ENCODE assay signal across 9 mouse cellular contexts in the genomic region with DNA sequence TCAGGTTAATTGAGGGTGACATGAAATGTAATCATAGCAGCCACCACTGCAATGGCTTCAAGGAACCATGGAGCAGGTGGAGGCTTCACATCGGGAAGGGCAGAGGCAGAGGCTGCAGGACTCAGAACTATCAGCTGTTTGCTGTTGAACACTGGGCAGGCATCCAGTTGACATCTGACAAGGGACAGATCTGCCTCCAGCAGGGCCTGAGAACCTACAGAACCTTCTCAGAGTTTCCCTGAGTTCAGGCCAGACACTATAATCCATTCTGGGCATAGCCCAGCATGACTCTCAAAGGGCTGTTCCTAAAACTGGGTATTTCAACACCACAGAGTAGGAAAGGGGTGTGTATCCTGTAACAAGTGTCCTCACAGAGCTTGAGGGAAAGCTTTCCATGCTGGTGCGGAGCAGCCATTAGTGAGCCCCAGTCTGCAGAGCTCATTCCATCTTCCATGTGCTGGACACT. TPM values are rescaled to one million over a fixed set of nuclear protein-coding genes. Genes with fewer than 3 reads are reported as not detected.
DNase-seq lines count a peak whose midpoint lies in the region; ATAC-seq and TF ChIP-seq lines count a peak whose summit lies in the region.
"Had no signal": no experiment of that assay in that cellular context is flagged by ENCODE, and none has a peak within 500 bp of the region (broad histone marks: within the 10 kb centered on the region; RNA-seq: fewer than 3 reads in every experiment).

No protein-coding gene starts in this region.

- H3K9me3 ChIP-seq in liver, postnatal 0 days (ENCODE audit: low read length): no peaks in the 10 kb centered on the region
- no peaks in the 10 kb centered on the region for H3K9me3 ChIP-seq in stomach, embryonic 15.5 days
- H3K9me3 ChIP-seq in liver, embryonic 12.5 days (replicated peaks): no peaks in the 10 kb centered on the region
- no peaks in the 10 kb centered on the region for H3K9me3 ChIP-seq in forebrain, postnatal 0 days (ENCODE audit: low read length)
- H3K9me3 ChIP-seq: lung, embryonic 15.5 days had no signal

- H3K4me2 ChIP-seq in liver, postnatal 0 days (ENCODE audit: low read depth, low read length): no peak overlapping the region
- H3K4me2 ChIP-seq in stomach, embryonic 15.5 days: no peak overlapping the region
- no peak overlapping the region for H3K4me2 ChIP-seq in liver, embryonic 12.5 days
- H3K4me2 ChIP-seq in forebrain, postnatal 0 days (ENCODE audit: low read depth): no peak overlapping the region
- H3K4me2 ChIP-seq: lung, embryonic 15.5 days had no signal

- H3K9ac ChIP-seq in liver, adult 2 months (ENCODE audit: low read depth, low read length): no peak overlapping the region
- no peak overlapping the region for H3K9ac ChIP-seq in liver, postnatal 0 days (replicated peaks)
- no peak overlapping the region for H3K9ac ChIP-seq in stomach, embryonic 15.5 days
- no peak overlapping the region for H3K9ac ChIP-seq in liver, embryonic 12.5 days
- no peak overlapping the region for H3K9ac ChIP-seq in forebrain, postnatal 0 days
- H3K9ac ChIP-seq: lung, embryonic 15.5 days had no signal

- H3K4me3 ChIP-seq in liver, adult 2 months (ENCODE audit: insufficient read depth, low read depth, low read length): no peak overlapping the region
- H3K4me3 ChIP-seq in liver, postnatal 0 days (ENCODE audit: low read depth, low read length): no peak overlapping the region
- H3K4me3 ChIP-seq in stomach, embryonic 15.5 days (replicated peaks): no peak overlapping the region
- H3K4me3 ChIP-seq in liver, embryonic 12.5 days: no peak overlapping the region
- H3K4me3 ChIP-seq in forebrain, postnatal 0 days (ENCODE audit: low read depth, low read length): no peak overlapping the region
- H3K4me3 ChIP-seq: lung, embryonic 15.5 days had no signal

- no peak for TF ChIP-seq POLR2A in liver, adult 2 months (IDR thresholded peaks at IDR 0.05; ENCODE audit: extremely low read depth, insufficient read depth, low read length)

- H3K27ac ChIP-seq in liver, adult 2 months (replicated peaks; ENCODE audit: insufficient read depth, low read depth, low read length): no peak overlapping the region
- H3K27ac ChIP-seq in liver, postnatal 0 days (ENCODE audit: low read depth): no peak overlapping the region
- no peak overlapping the region for H3K27ac ChIP-seq in stomach, embryonic 15.5 days
- H3K27ac ChIP-seq in liver, embryonic 12.5 days: no peak overlapping the region
- no peak overlapping the region for H3K27ac ChIP-seq in forebrain, postnatal 0 days (ENCODE audit: low read depth, low read length)
- H3K27ac ChIP-seq: lung, embryonic 15.5 days had no signal

- no peaks in the 10 kb centered on the region for H3K36me3 ChIP-seq in liver, adult 2 months (ENCODE audit: control insufficient read depth, insufficient read depth, low read length)
- H3K36me3 ChIP-seq in liver, postnatal 0 days (replicated peaks; ENCODE audit: insufficient read depth, low read length): no peaks in the 10 kb centered on the region
- H3K36me3 ChIP-seq in stomach, embryonic 15.5 days: no peaks in the 10 kb centered on the region
- no peaks in the 10 kb centered on the region for H3K36me3 ChIP-seq in liver, embryonic 12.5 days
- H3K36me3 ChIP-seq in forebrain, postnatal 0 days (ENCODE audit: insufficient read depth): no peaks in the 10 kb centered on the region
- H3K36me3 ChIP-seq: lung, embryonic 15.5 days had no signal

- no peak for TF ChIP-seq EP300 in liver, postnatal 0 days (IDR thresholded peaks at IDR 0.05; ENCODE audit: low read depth)

- intact Hi-C loops in heart, postnatal 14 days (cut with DNase I): no loop called here

- no peak for TF ChIP-seq CTCF in liver, adult 2 months (IDR thresholded peaks at IDR 0.05; ENCODE audit: low read depth, low read length)
- no peak for TF ChIP-seq CTCF in liver, postnatal 0 days (IDR thresholded peaks at IDR 0.05; ENCODE audit: low read depth)
- TF ChIP-seq CTCF in forebrain, postnatal 0 days (IDR thresholded peaks at IDR 0.05; ENCODE audit: low read depth): no peak

- H3K4me1 ChIP-seq in liver, adult 2 months (ENCODE audit: control insufficient read depth, insufficient read depth, low read length): no peaks in the 10 kb centered on the region
- no peaks in the 10 kb centered on the region for H3K4me1 ChIP-seq in liver, postnatal 0 days (ENCODE audit: insufficient read depth)
- H3K4me1 ChIP-seq in stomach, embryonic 15.5 days: no peaks in the 10 kb centered on the region
- H3K4me1 ChIP-seq in liver, embryonic 12.5 days: no peaks in the 10 kb centered on the region
- no peaks in the 10 kb centered on the region for H3K4me1 ChIP-seq in forebrain, postnatal 0 days (ENCODE audit: insufficient read depth)
- H3K4me1 ChIP-seq: lung, embryonic 15.5 days had no signal

- 63% methylated on average over 2 of the region's 2 CpGs for WGBS in liver, adult 2 months
- WGBS in liver, postnatal 0 days (ENCODE audit: insufficient replicate concordance): 60% methylated on average over 2 of the region's 2 CpGs
- WGBS in stomach, embryonic 15.5 days: 45% methylated on average over 2 of the region's 2 CpGs
- WGBS in liver, embryonic 12.5 days (ENCODE audit: insufficient replicate concordance): 48% methylated on average over 2 of the region's 2 CpGs
- WGBS in forebrain, postnatal 0 days: 62% methylated on average over 2 of the region's 2 CpGs

- DNase-seq in liver, adult 2 months (ENCODE audit: extremely low read depth, low read depth, low spot score): peak; percentile 6
- DNase-seq in liver, postnatal 0 days: no peak
- peak; percentile 16 for DNase-seq in forelimb bud, embryonic 11.5 days (ENCODE audit: low read depth, low spot score)
- DNase-seq in heart, postnatal 14 days: peak; percentile 55 to 59
- no peak for DNase-seq in T-cell, adult 2 months (ENCODE audit: low spot score)
- DNase-seq in forebrain, postnatal 0 days: no peak

- H3K27me3 ChIP-seq in liver, adult 2 months (ENCODE audit: control insufficient read depth, insufficient read depth, low read length): no peaks in the 10 kb centered on the region
- no peaks in the 10 kb centered on the region for H3K27me3 ChIP-seq in liver, postnatal 0 days (ENCODE audit: insufficient read depth, low read length)
- H3K27me3 ChIP-seq in stomach, embryonic 15.5 days (replicated peaks): no peaks in the 10 kb centered on the region
- 0 out of 2 replicates have a peak, but pooled peaks cover 6% of the 10 kb centered on the region for H3K27me3 ChIP-seq in liver, embryonic 12.5 days (replicated peaks)
- H3K27me3 ChIP-seq in forebrain, postnatal 0 days (ENCODE audit: insufficient read depth, low read length): no peaks in the 10 kb centered on the region
- H3K27me3 ChIP-seq: lung, embryonic 15.5 days had no signal

- no peaks in the 10 kb centered on the region for H3K79me2 ChIP-seq in liver, adult 2 months (ENCODE audit: control insufficient read depth, insufficient read depth, low read length)

- no peak for ATAC-seq in liver, postnatal 0 days
- peak; percentile 27; the same call in 1 of the 2 replicates for ATAC-seq in stomach, embryonic 15.5 days (ENCODE audit: insufficient read depth, low FRiP score, low read depth)
- no peak for ATAC-seq in liver, embryonic 12.5 days
- ATAC-seq in forebrain, postnatal 0 days: no peak

RNA-seq across cellular contexts. Expression of a gene that starts 23.8 kb away (rescaled TPM):
- total RNA-seq in liver, adult 2 months (2014; rRNA removed): 0.46 and 0.47 TPM in 2 replicates
- polyA plus RNA-seq in liver, adult 2 months (2012; rRNA removed): 0.16 and 0.19 TPM in 2 replicates
- 0.11 and 0.12 TPM in 2 replicates for polyA plus RNA-seq in liver, postnatal 0 days (2015; fragmentation: Nextera tagmentation; extraction: Ambion mirVana)
- 10 to 100 TPM; 43.2 to 55.6 TPM for total RNA-seq in heart, postnatal 14 days (2021)
- 2.2 and 2.4 TPM in 2 replicates for polyA plus RNA-seq in stomach, embryonic 15.5 days (2015; fragmentation: Nextera tagmentation; extraction: Ambion mirVana)
- 0.26 and 0.36 TPM in 2 replicates for polyA plus RNA-seq in liver, embryonic 12.5 days (2016; fragmentation: Nextera tagmentation; extraction: Ambion mirVana)
- total RNA-seq in forebrain, postnatal 0 days (2014; rRNA removed): 18.9 and 20.5 TPM in 2 replicates
- 1.3 and 1.7 TPM in 2 replicates for polyA plus RNA-seq in forebrain, postnatal 0 days (2015; fragmentation: Nextera tagmentation; extraction: Ambion mirVana)

Comparison
In these comparisons a context has a peak if more than half of its experiments do, and no peak if none do; other contexts are left out.
1. DNase-seq: peak in liver, adult 2 months (single experiment), forelimb bud, embryonic 11.5 days (single experiment) and heart, postnatal 14 days (2 of 2); none in liver, postnatal 0 days (single experiment), T-cell, adult 2 months (single experiment) and forebrain, postnatal 0 days (single experiment).